Mouse (Mus musculus) stomach, embryonic 14.5 days (tissue): Measurements from ENCODE around the gene Cfap161. TPM values are rescaled to one million over a fixed set of nuclear protein-coding genes. Genes with fewer than 3 reads are reported as not detected.

Experiments
- ATAC-seq: fragments of 200-750 bp; cut with Nextera tagmentation; 2 replicates; pipeline ENCODE4 v1.8.0; 2017; ENCODE audit warnings: low read depth, moderate TSS enrichment; ENCODE audit not compliant: insufficient number of reproducible peaks, insufficient read depth, low FRiP score
- H3K27ac ChIP-seq: fragments of 300-500 bp; sonication (generic); 2 replicates; pipeline ENCODE4 v1.5.1; 2014; ENCODE audit warnings: mild to moderate bottlenecking, low read length, moderate library complexity, mixed read lengths
- H3K27me3 ChIP-seq: fragments of 300-500 bp; sonication (generic); 2 replicates; pipeline ENCODE4 v1.6.1; 2014; ENCODE audit warnings: low read length, control low read depth, mixed read lengths; ENCODE audit not compliant: control insufficient read depth, insufficient read depth
- H3K36me3 ChIP-seq: fragments of 300-500 bp; sonication (generic); 2 replicates; pipeline ENCODE4 v1.6.1; 2014; ENCODE audit warnings: mild to moderate bottlenecking, control low read depth, low read length, moderate library complexity, mixed read lengths; ENCODE audit not compliant: control insufficient read depth, insufficient read depth
- H3K4me1 ChIP-seq: fragments of 300-500 bp; sonication (generic); 2 replicates; pipeline ENCODE4 v1.6.1; 2014; ENCODE audit warnings: low read length, control low read depth, mixed read lengths; ENCODE audit not compliant: control insufficient read depth, insufficient read depth
- H3K4me2 ChIP-seq: fragments of 300-500 bp; sonication (generic); replicated peaks from 2 replicates; pipeline ENCODE4 v1.6.1; 2014; ENCODE audit warnings: low read depth, low read length, control low read depth
- H3K4me3 ChIP-seq: fragments of 300-500 bp; sonication (generic); 2 replicates; pipeline ENCODE4 v1.5.1; 2014; ENCODE audit warnings: low read depth, low read length, control low read depth
- H3K9ac ChIP-seq: fragments of 300-500 bp; sonication (generic); replicated peaks from 2 replicates; pipeline ENCODE4 v1.6.1; 2014; ENCODE audit warnings: low read depth, mild to moderate bottlenecking, control low read depth, low read length, moderate library complexity, mixed read lengths
- H3K9me3 ChIP-seq: fragments of 300-500 bp; sonication (generic); 2 replicates; pipeline ENCODE4 v1.6.1; 2016; ENCODE audit warnings: low read depth, low read length, control low read depth; ENCODE audit not compliant: control insufficient read depth
- WGBS: fragments of 180-500 bp; shearing (Covaris S2); extraction: QIAGEN DNeasy Blood & Tissue Kit; methylation state at CpG from one replicate; pipeline ENCODE4 v1.1.7; 2014; 5-methylcytosine and 5-hydroxymethylcytosine counted together
- polyA plus RNA-seq: library from polyadenylated mRNA; unstranded; fragments of >200 nt; fragmentation: Nextera tagmentation; extraction: Ambion mirVana; gene quantifications from 2 replicates; pipeline ENCODE4 v1.2.1, GENCODE M21; 2014

Cfap161 gene
- polyA plus RNA-seq, 1 experiment from 2014 or later, result 0.25 TPM

GRCm38 (mm10) chr7:83735108-83735781 lies 59.4 kb downstream of the Cfap161 start:
- H3K4me2 ChIP-seq, result no peak overlapping the region
- ATAC-seq, result no peak
- H3K4me1 ChIP-seq, result peaks cover 6% of the 10 kb centered on the region; the same call in 1 of the 2 replicates
- H3K4me3 ChIP-seq, result no peak overlapping the region
- H3K27me3 ChIP-seq, result no peaks in the 10 kb centered on the region
- no peak overlapping the region for H3K9ac ChIP-seq
- WGBS, result 88% methylated on average over 7 of the region's 7 CpGs
- H3K9me3 ChIP-seq, result no peaks in the 10 kb centered on the region
- no peak overlapping the region for H3K27ac ChIP-seq
- no peaks in the 10 kb centered on the region for H3K36me3 ChIP-seq

GRCm38 (mm10) chr7:83734671-83735082 lies 60.0 kb downstream of the Cfap161 start:
- ATAC-seq, result no peak
- no peaks in the 10 kb centered on the region for H3K27me3 ChIP-seq
- H3K4me1 ChIP-seq, result peaks cover 6% of the 10 kb centered on the region; the same call in 1 of the 2 replicates
- H3K9me3 ChIP-seq, result no peaks in the 10 kb centered on the region
- H3K4me3 ChIP-seq, result no peak overlapping the region
- H3K27ac ChIP-seq, result no peak overlapping the region
- H3K4me2 ChIP-seq, result no peak overlapping the region
- H3K36me3 ChIP-seq, result no peaks in the 10 kb centered on the region
- H3K9ac ChIP-seq, result no peak overlapping the region
- WGBS, result 73% methylated on average over 6 of the region's 6 CpGs

- Histone ChIP-seq H3K9ac (no peak overlapping the region), H3K36me3 (no peaks in the 10 kb centered on the region), H3K4me3 (no peak overlapping the region), H3K4me2 (no peak overlapping the region), H3K27me3 (no peaks in the 10 kb centered on the region), H3K4me1 (peaks cover 6% of the 10 kb centered on the region; the same call in 1 of the 2 replicates), H3K9me3 (no peaks in the 10 kb centered on the region), H3K27ac (no peak overlapping the region)
- ATAC-seq, result no peak
- WGBS, result 84% methylated on average over 3 of the region's 3 CpGs
Measured at GRCm38 (mm10) chr7:83734246-83734645, 60.4 kb downstream of the Cfap161 start.

GRCm38 (mm10) chr7:83732781-83733180 lies 61.9 kb downstream of the Cfap161 start:
- ATAC-seq, result no peak
- no peak overlapping the region for H3K27ac ChIP-seq

GRCm38 (mm10) chr7:83731961-83732666 lies 62.6 kb downstream of the Cfap161 start:
- no peaks in the 10 kb centered on the region for H3K9me3 ChIP-seq
- 79% methylated on average over 15 of the region's 15 CpGs for WGBS
- no peak overlapping the region for H3K4me3 ChIP-seq

More at GRCm38 (mm10) chr7:83732781-83733180, 61.9 kb downstream of the Cfap161 start:
- no peaks in the 10 kb centered on the region for H3K27me3 ChIP-seq
- no peaks in the 10 kb centered on the region for H3K4me1 ChIP-seq
- H3K4me2 ChIP-seq, result no peak overlapping the region
- H3K9ac ChIP-seq, result no peak overlapping the region
- no peaks in the 10 kb centered on the region for H3K36me3 ChIP-seq
- 90% methylated on average over 3 of the region's 3 CpGs for WGBS
- H3K4me3 ChIP-seq, result no peak overlapping the region
- H3K9me3 ChIP-seq, result no peaks in the 10 kb centered on the region

GRCm38 (mm10) chr7:83731297-83731696 lies 63.4 kb downstream of the Cfap161 start:
- Histone ChIP-seq H3K9ac (no peak overlapping the region), H3K27me3 (no peaks in the 10 kb centered on the region), H3K4me2 (no peak overlapping the region), H3K4me1 (no peaks in the 10 kb centered on the region), H3K4me3 (no peak overlapping the region), H3K36me3 (no peaks in the 10 kb centered on the region), H3K27ac (no peak overlapping the region), H3K9me3 (no peaks in the 10 kb centered on the region)
- 78% methylated on average over 6 of the region's 6 CpGs for WGBS
- ATAC-seq, result no peak

More at GRCm38 (mm10) chr7:83731961-83732666, 62.6 kb downstream of the Cfap161 start:
- Histone ChIP-seq H3K27ac (no peak overlapping the region), H3K4me1 (no peaks in the 10 kb centered on the region), H3K9ac (no peak overlapping the region), H3K36me3 (no peaks in the 10 kb centered on the region), H3K4me2 (no peak overlapping the region), H3K27me3 (no peaks in the 10 kb centered on the region)
- ATAC-seq, result no peak

- ATAC-seq, result no peak
- Histone ChIP-seq H3K9me3 (no peaks in the 10 kb centered on the region), H3K4me2 (no peak overlapping the region), H3K27ac (no peak overlapping the region), H3K4me1 (no peaks in the 10 kb centered on the region), H3K9ac (no peak overlapping the region), H3K4me3 (no peak overlapping the region), H3K36me3 (no peaks in the 10 kb centered on the region), H3K27me3 (no peaks in the 10 kb centered on the region)
- 54% methylated on average over 5 of the region's 5 CpGs for WGBS
Measured at GRCm38 (mm10) chr7:83726936-83727632, 67.6 kb downstream of the Cfap161 start.

- no peak overlapping the region for H3K4me3 ChIP-seq
- no peaks in the 10 kb centered on the region for H3K4me1 ChIP-seq
- H3K9ac ChIP-seq, result no peak overlapping the region
- no peaks in the 10 kb centered on the region for H3K36me3 ChIP-seq
- no peaks in the 10 kb centered on the region for H3K9me3 ChIP-seq
- ATAC-seq, result no peak
- H3K27ac ChIP-seq, result no peak overlapping the region
- no peak overlapping the region for H3K4me2 ChIP-seq
- no peaks in the 10 kb centered on the region for H3K27me3 ChIP-seq
Measured at GRCm38 (mm10) chr7:83725801-83726200, 68.9 kb downstream of the Cfap161 start.
